ENCODE assay signal across 15 mouse cellular contexts in the genomic region with DNA sequence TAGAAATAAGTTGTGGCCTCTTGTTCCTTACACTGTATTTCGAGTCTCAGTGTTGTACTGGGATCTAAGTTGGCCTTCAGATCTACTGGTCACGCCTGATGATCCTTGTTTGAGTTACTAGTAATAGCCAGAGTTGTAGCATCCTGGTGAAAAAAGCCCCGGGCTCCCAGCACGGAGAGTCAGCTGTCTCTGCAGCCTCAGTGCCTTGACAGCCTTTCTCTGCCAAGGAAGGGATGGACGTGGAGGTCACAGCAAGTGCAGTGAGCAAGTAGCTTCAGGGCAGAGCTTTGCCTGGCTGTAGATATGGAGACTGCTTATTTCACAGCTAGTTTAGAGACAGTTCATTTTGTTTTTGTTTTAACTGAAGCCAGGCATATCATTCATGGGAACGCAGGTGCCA. TPM values are rescaled to one million over a fixed set of nuclear protein-coding genes. Genes with fewer than 3 reads are reported as not detected.
A peak's percentile ranks its signal among the peaks of the same experiment; 100 is the strongest.
DNase-seq lines count a peak whose midpoint lies in the region; ATAC-seq lines count a peak whose summit lies in the region.
"Had no signal": no experiment of that assay in that cellular context is flagged by ENCODE, and none has a peak within 500 bp of the region (broad histone marks: within the 10 kb centered on the region; RNA-seq: fewer than 3 reads in every experiment).

No protein-coding gene starts in this region.

- intact Hi-C loops in left cerebral cortex, postnatal 4 days (cut with DNase I): no loop called here
- intact Hi-C loops in left cerebral cortex, postnatal 25 days (cut with DNase I): no loop called here
- intact Hi-C loops in gastrocnemius, postnatal 14 days (cut with DNase I; ENCODE audit: low total_unique reads): no loop called here

- H3K9ac ChIP-seq in heart, embryonic 13.5 days: 0 out of 2 replicates have a peak overlapping the region, but pooled peaks have one; percentile 20
- H3K9ac ChIP-seq in heart, embryonic 11.5 days (ENCODE audit: low read depth, low read length): no peak overlapping the region
- H3K9ac ChIP-seq: liver, embryonic 15.5 days had no signal

- 66% methylated on average over 6 of the region's 6 CpGs for WGBS in heart, embryonic 13.5 days
- 75% methylated on average over 6 of the region's 6 CpGs for WGBS in heart, embryonic 11.5 days (ENCODE audit: insufficient replicate concordance)

- H3K9me3 ChIP-seq in heart, embryonic 13.5 days: no peaks in the 10 kb centered on the region
- no peaks in the 10 kb centered on the region for H3K9me3 ChIP-seq in heart, embryonic 11.5 days (replicated peaks; ENCODE audit: control insufficient read depth, low read length)
- H3K9me3 ChIP-seq: liver, embryonic 15.5 days had no signal

- H3K36me3 ChIP-seq in heart, embryonic 13.5 days: no peaks in the 10 kb centered on the region
- H3K36me3 ChIP-seq in heart, embryonic 11.5 days (ENCODE audit: control insufficient read depth, insufficient read depth, low read length): no peaks in the 10 kb centered on the region
- H3K36me3 ChIP-seq: liver, embryonic 15.5 days had no signal

- H3K27me3 ChIP-seq in heart, embryonic 13.5 days (replicated peaks): no peaks in the 10 kb centered on the region
- no peaks in the 10 kb centered on the region for H3K27me3 ChIP-seq in heart, embryonic 11.5 days (ENCODE audit: control insufficient read depth, insufficient read depth, low read length)
- H3K27me3 ChIP-seq: liver, embryonic 15.5 days had no signal

- no peak overlapping the region for H3K4me2 ChIP-seq in heart, embryonic 13.5 days
- no peak overlapping the region for H3K4me2 ChIP-seq in heart, embryonic 11.5 days
- H3K4me2 ChIP-seq: liver, embryonic 15.5 days; midbrain, embryonic 11.5 days had no signal

- no peak overlapping the region for H3K27ac ChIP-seq in heart, embryonic 13.5 days (replicated peaks)
- H3K27ac ChIP-seq in heart, embryonic 11.5 days (ENCODE audit: low read depth, low read length): no peak overlapping the region
- H3K27ac ChIP-seq: heart, adult 2 months; liver, embryonic 15.5 days had no signal

- no peak overlapping the region for H3K4me3 ChIP-seq in heart, embryonic 13.5 days
- H3K4me3 ChIP-seq in heart, embryonic 11.5 days (ENCODE audit: low read depth, low read length): no peak overlapping the region
- H3K4me3 ChIP-seq: heart, adult 2 months; liver, embryonic 15.5 days had no signal

- H3K4me1 ChIP-seq in heart, embryonic 13.5 days: peaks cover 53% of the 10 kb centered on the region
- H3K4me1 ChIP-seq in heart, embryonic 11.5 days (ENCODE audit: control insufficient read depth, insufficient read depth, low read length): peaks cover 21% of the 10 kb centered on the region

- no peak for ATAC-seq in heart, embryonic 13.5 days (ENCODE audit: extremely low read depth, insufficient number of reproducible peaks, low FRiP score, low TSS enrichment)
- no peak for ATAC-seq in heart, embryonic 11.5 days (replicated peaks; ENCODE audit: insufficient number of reproducible peaks, low FRiP score, low TSS enrichment)
- ATAC-seq: inflammation-experienced regulatory T-cells, adult 6 months had no signal

- DNase-seq in left cerebral cortex, postnatal 4 days: peak; percentile 13
- DNase-seq in left cerebral cortex, postnatal 25 days (ENCODE audit: low spot score in 2 of 2): no peak
- DNase-seq in NIH3T3 (ENCODE audit: low read depth): peak; percentile 11
- DNase-seq in gastrocnemius, postnatal 14 days: peak; percentile 37
- no peak for DNase-seq in adrenal gland, adult 2 months
- DNase-seq: cerebellum, adult 9-10 months; kidney, postnatal 14 days; lung, postnatal 14 days; spleen, adult 18-20 months had no signal

RNA-seq across cellular contexts. Expression of a gene that starts 56.6 kb away (rescaled TPM):
- polyA plus RNA-seq in heart, embryonic 13.5 days (2015; fragmentation: Nextera tagmentation; extraction: Ambion mirVana): 73.2 and 78.7 TPM in 2 replicates
- polyA plus RNA-seq in heart, embryonic 11.5 days (2014; fragmentation: Nextera tagmentation; extraction: Ambion mirVana): 87.3 and 90.0 TPM in 2 replicates
- total RNA-seq in left cerebral cortex, postnatal 4 days (2021): 100 to 1,000 TPM; 219 to 233 TPM
- 100 to 1,000 TPM; 106 to 112 TPM for total RNA-seq in left cerebral cortex, postnatal 25 days (2021)
- total RNA-seq in gastrocnemius, postnatal 14 days (2021): 10 to 100 TPM; 53.0 to 66.0 TPM
- total RNA-seq in adrenal gland, adult 2 months (2021): 10 to 100 TPM; 36.0 to 42.9 TPM
- 13.1 and 14.9 TPM in 2 replicates for polyA plus RNA-seq in adrenal gland, adult 2 months (2012; rRNA removed)

Comparison
In these comparisons a context has a peak if more than half of its experiments do, and no peak if none do; other contexts are left out.
1. DNase-seq: peak in left cerebral cortex, postnatal 4 days (single experiment), NIH3T3 (single experiment) and gastrocnemius, postnatal 14 days (single experiment); none in left cerebral cortex, postnatal 25 days (0 of 2) and adrenal gland, adult 2 months (single experiment).